Mouse (Mus musculus) liver, embryonic 14.5 days (tissue): Measurements from ENCODE around the gene Sema6c.
"Not testable (repeated sequence)": the region's sequence is repeated elsewhere in the genome, so short reads cannot be mapped to it uniquely, and the experiment has no call there.

Source experiments
- CTCF ChIP-seq: IDR thresholded peaks from 2 replicates; pipeline ENCODE4 v1.5.1; 2016; ENCODE audit warnings: antibody characterized with exemption, low read depth, control low read depth
- EP300 ChIP-seq: IDR thresholded peaks from 2 replicates; pipeline ENCODE4 v1.6.1; 2016; ENCODE audit warnings: antibody characterized with exemption, low read depth

DNA sequence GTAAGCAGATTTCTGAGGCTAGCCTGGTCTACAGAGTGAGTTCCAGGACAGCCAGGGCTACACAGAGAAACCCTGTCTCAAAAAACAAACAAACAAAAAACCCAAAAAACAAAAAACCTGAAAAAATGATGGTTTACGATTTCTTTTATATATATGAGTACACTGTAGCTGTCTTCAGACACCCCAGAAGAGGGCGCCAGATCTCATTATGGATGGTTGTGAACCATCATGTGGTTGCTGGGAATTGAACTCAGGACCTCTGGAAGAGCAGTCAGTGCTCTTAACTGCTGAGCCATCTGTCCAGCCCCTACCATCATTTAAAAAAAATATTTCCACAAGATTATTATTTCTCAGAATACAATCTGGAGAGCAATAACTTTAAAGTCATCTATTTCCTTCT, 27.9 kb upstream of the Sema6c start:
- TF ChIP-seq CTCF = peak; percentile 33
- not testable (repeated sequence) for TF ChIP-seq EP300
